Mouse (Mus musculus) MEL (cell line): ENCODE results near the gene Epb41l2.

Experiments used
- CTCF ChIP-seq, 3 experiments: IDR thresholded peaks in 2 of 3; conservative IDR thresholded peaks in 1 of 3; 2 replicates each; pipeline ENCODE4 v1.5.1; 2011 to 2012; ENCODE audit warnings: low read length in 3 of 3, low read depth in 2 of 3, mild to moderate bottlenecking in 2 of 3, improper control_type of control experiment in 1 of 3, inconsistent platforms in 1 of 3, mixed read lengths in 1 of 3, moderate library complexity in 1 of 3; ENCODE audit not compliant: control insufficient read depth in 1 of 3, insufficient read depth in 1 of 3, poor library complexity in 1 of 3, severe bottlenecking in 1 of 3
- MAX ChIP-seq: IDR thresholded peaks from 2 replicates; pipeline ENCODE4 v1.6.1; 2011; ENCODE audit warnings: low read length, improper control_type of control experiment
- MEF2A ChIP-seq: IDR thresholded peaks from 2 replicates; pipeline ENCODE4 v1.6.1; 2014; ENCODE audit warnings: low read depth, mild to moderate bottlenecking, inconsistent platforms, low read length, improper control_type of control experiment; ENCODE audit not compliant: poor library complexity, insufficient replicate concordance, severe bottlenecking; ENCODE audit errors: extremely low read depth
- RAD21 ChIP-seq: IDR thresholded peaks from 2 replicates; pipeline ENCODE4 v1.6.1; 2011; ENCODE audit warnings: mild to moderate bottlenecking, low read depth, low read length, improper control_type of control experiment
- TCF12 ChIP-seq: IDR thresholded peaks from 2 replicates; pipeline ENCODE4 v1.6.1; 2014; ENCODE audit warnings: low read depth, mild to moderate bottlenecking, inconsistent platforms, low read length, improper control_type of control experiment, moderate library complexity

- TF ChIP-seq CTCF (IDR thresholded peaks at IDR 0.05 in 2 of 3, conservative IDR thresholded peaks at IDR 0.05 in 1 of 3; ENCODE audit: control insufficient read depth in 1 of 3, insufficient read depth in 1 of 3, low read depth in 2 of 3, low read length in 3 of 3, poor library complexity in 1 of 3, severe bottlenecking in 1 of 3): no peak
- TF ChIP-seq MAX: no peak
- no peak for TF ChIP-seq RAD21
- no peak for TF ChIP-seq MEF2A
- no peak for TF ChIP-seq TCF12
Measured at GRCm38 (mm10) chr10:25453150-25453549, 93.6 kb downstream of the Epb41l2 start.
